ENCODE assay signal across 16 mouse cellular contexts in genomic region chr4:107983717-107984116, GRCm38 (mm10). TPM values are rescaled to one million over a fixed set of nuclear protein-coding genes. Genes with fewer than 3 reads are reported as not detected.
A peak's percentile ranks its signal among the peaks of the same experiment; 100 is the strongest.
DNase-seq lines count a peak whose midpoint lies in the region; ATAC-seq and TF ChIP-seq lines count a peak whose summit lies in the region.
"Had no signal": no experiment of that assay in that cellular context is flagged by ENCODE, and none has a peak within 500 bp of the region (broad histone marks: within the 10 kb centered on the region; RNA-seq: fewer than 3 reads in every experiment).

No protein-coding gene starts in this region.

- DNase-seq in forebrain, embryonic 10.5 days (ENCODE audit: extremely low spot score, low spot score): no peak
- peak; percentile 58 for DNase-seq in kidney, postnatal 0 days (ENCODE audit: low spot score)
- DNase-seq in kidney, adult 11 months: no peak
- no peak for DNase-seq in left cerebral cortex, postnatal 4 days
- no peak for DNase-seq in right cerebral cortex, postnatal 25 days
- DNase-seq: cerebellum, postnatal 14 days; liver, embryonic 13.5 days had no signal

- H3K27me3 ChIP-seq in forebrain, embryonic 15.5 days: no peaks in the 10 kb centered on the region
- H3K27me3 ChIP-seq in forebrain, embryonic 10.5 days (ENCODE audit: poor library complexity, severe bottlenecking): peaks cover 10% of the 10 kb centered on the region; the same call in 1 of the 2 replicates
- H3K27me3 ChIP-seq in kidney, postnatal 0 days (ENCODE audit: insufficient read depth, low read length): no peaks in the 10 kb centered on the region
- no peaks in the 10 kb centered on the region for H3K27me3 ChIP-seq in embryonic facial prominence, embryonic 15.5 days
- H3K27me3 ChIP-seq in limb, embryonic 15.5 days: no peaks in the 10 kb centered on the region
- H3K27me3 ChIP-seq: heart, embryonic 15.5 days; intestine, embryonic 15.5 days; Patski had no signal

- H3K9ac ChIP-seq in forebrain, embryonic 15.5 days (replicated peaks): no peak overlapping the region
- no peak overlapping the region for H3K9ac ChIP-seq in kidney, postnatal 0 days (ENCODE audit: low read depth, low read length)
- H3K9ac ChIP-seq in embryonic facial prominence, embryonic 15.5 days: no peak overlapping the region
- no peak overlapping the region for H3K9ac ChIP-seq in limb, embryonic 15.5 days
- H3K9ac ChIP-seq: heart, embryonic 15.5 days; intestine, embryonic 15.5 days; liver, embryonic 13.5 days; midbrain, embryonic 13.5 days had no signal

- no peaks in the 10 kb centered on the region for H3K9me3 ChIP-seq in forebrain, embryonic 15.5 days
- H3K9me3 ChIP-seq in forebrain, embryonic 10.5 days: no peaks in the 10 kb centered on the region
- H3K9me3 ChIP-seq in kidney, postnatal 0 days (replicated peaks; ENCODE audit: low read length): no peaks in the 10 kb centered on the region
- no peaks in the 10 kb centered on the region for H3K9me3 ChIP-seq in embryonic facial prominence, embryonic 15.5 days (replicated peaks)
- H3K9me3 ChIP-seq in limb, embryonic 15.5 days: no peaks in the 10 kb centered on the region
- H3K9me3 ChIP-seq: heart, embryonic 15.5 days; intestine, embryonic 15.5 days; liver, embryonic 13.5 days; midbrain, embryonic 13.5 days had no signal

- no peak overlapping the region for H3K4me2 ChIP-seq in forebrain, embryonic 15.5 days (replicated peaks)
- no peak overlapping the region for H3K4me2 ChIP-seq in kidney, postnatal 0 days (ENCODE audit: low read length)
- H3K4me2 ChIP-seq in embryonic facial prominence, embryonic 15.5 days (replicated peaks): no peak overlapping the region
- H3K4me2 ChIP-seq in limb, embryonic 15.5 days: no peak overlapping the region
- H3K4me2 ChIP-seq: heart, embryonic 15.5 days; intestine, embryonic 15.5 days; liver, embryonic 13.5 days; midbrain, embryonic 13.5 days had no signal

- H3K4me1 ChIP-seq in forebrain, embryonic 15.5 days: peaks cover 9% of the 10 kb centered on the region
- H3K4me1 ChIP-seq in forebrain, embryonic 10.5 days: peaks cover 19% of the 10 kb centered on the region; the same call in 1 of the 2 replicates
- H3K4me1 ChIP-seq in kidney, postnatal 0 days (replicated peaks; ENCODE audit: insufficient read depth, low read length): no peaks in the 10 kb centered on the region
- H3K4me1 ChIP-seq in embryonic facial prominence, embryonic 15.5 days: peaks cover 43% of the 10 kb centered on the region
- H3K4me1 ChIP-seq in limb, embryonic 15.5 days: peaks cover 30% of the 10 kb centered on the region
- H3K4me1 ChIP-seq: intestine, embryonic 15.5 days; liver, embryonic 13.5 days; midbrain, embryonic 13.5 days had no signal

- WGBS in forebrain, embryonic 15.5 days: 74% methylated on average over 1 of the region's 1 CpGs
- WGBS in forebrain, embryonic 10.5 days: 83% methylated on average over 1 of the region's 1 CpGs
- WGBS in kidney, postnatal 0 days: 40% methylated on average over 1 of the region's 1 CpGs
- WGBS in embryonic facial prominence, embryonic 15.5 days: 44% methylated on average over 1 of the region's 1 CpGs
- 53% methylated on average over 1 of the region's 1 CpGs for WGBS in limb, embryonic 15.5 days

- no peak overlapping the region for H3K4me3 ChIP-seq in forebrain, embryonic 15.5 days
- no peak overlapping the region for H3K4me3 ChIP-seq in forebrain, embryonic 10.5 days
- no peak overlapping the region for H3K4me3 ChIP-seq in kidney, postnatal 0 days (replicated peaks; ENCODE audit: low read depth, low read length)
- H3K4me3 ChIP-seq in embryonic facial prominence, embryonic 15.5 days (replicated peaks): no peak overlapping the region
- H3K4me3 ChIP-seq in limb, embryonic 15.5 days: no peak overlapping the region
- H3K4me3 ChIP-seq: heart, embryonic 15.5 days; intestine, embryonic 15.5 days; liver, embryonic 13.5 days; midbrain, embryonic 13.5 days had no signal

- intact Hi-C loops in left cerebral cortex, postnatal 4 days (cut with DNase I): no loop called here

- H3K36me3 ChIP-seq in forebrain, embryonic 15.5 days: no peaks in the 10 kb centered on the region
- no peaks in the 10 kb centered on the region for H3K36me3 ChIP-seq in forebrain, embryonic 10.5 days (replicated peaks)
- H3K36me3 ChIP-seq in kidney, postnatal 0 days (ENCODE audit: insufficient read depth, low read length): no peaks in the 10 kb centered on the region
- no peaks in the 10 kb centered on the region for H3K36me3 ChIP-seq in embryonic facial prominence, embryonic 15.5 days
- H3K36me3 ChIP-seq in limb, embryonic 15.5 days: no peaks in the 10 kb centered on the region
- H3K36me3 ChIP-seq: heart, embryonic 15.5 days; intestine, embryonic 15.5 days; liver, embryonic 13.5 days; midbrain, embryonic 13.5 days had no signal

- TF ChIP-seq CTCF in kidney, postnatal 0 days (IDR thresholded peaks at IDR 0.05; ENCODE audit: low read depth): no peak

- H3K27ac ChIP-seq in forebrain, embryonic 15.5 days (replicated peaks): 0 out of 2 replicates have a peak overlapping the region, but pooled peaks have one; percentile 38
- H3K27ac ChIP-seq in forebrain, embryonic 10.5 days: no peak overlapping the region
- 0 out of 2 replicates have a peak overlapping the region, but pooled peaks have one; percentile 36 for H3K27ac ChIP-seq in kidney, postnatal 0 days
- peak overlapping the region; percentile 95 for H3K27ac ChIP-seq in embryonic facial prominence, embryonic 15.5 days (replicated peaks)
- peak overlapping the region; percentile 90 for H3K27ac ChIP-seq in limb, embryonic 15.5 days
- H3K27ac ChIP-seq: liver, embryonic 13.5 days; midbrain, embryonic 13.5 days had no signal

- no peak for ATAC-seq in forebrain, embryonic 15.5 days (replicated peaks)
- ATAC-seq in kidney, postnatal 0 days (replicated peaks; ENCODE audit: low FRiP score, low read depth): peak; percentile 23; the same call in 1 of the 2 replicates
- peak; percentile 9; the same call in 1 of the 2 replicates for ATAC-seq in embryonic facial prominence, embryonic 15.5 days (ENCODE audit: insufficient number of reproducible peaks, low FRiP score, low TSS enrichment, low read depth)
- no peak for ATAC-seq in limb, embryonic 15.5 days (ENCODE audit: insufficient number of reproducible peaks, low FRiP score, low TSS enrichment, low read depth)
- ATAC-seq: intestine, embryonic 15.5 days; midbrain, embryonic 13.5 days; Patski had no signal

RNA-seq across cellular contexts. Expression of gene Slc1a7, which starts 15.6 kb away (rescaled TPM):
- 0.05 TPM in 1 of 2 replicates, not detected in the other for polyA plus RNA-seq in forebrain, embryonic 15.5 days (2015; fragmentation: Nextera tagmentation; extraction: Ambion mirVana)
- polyA plus RNA-seq in forebrain, embryonic 10.5 days (2016; fragmentation: Nextera tagmentation; extraction: Ambion mirVana): 0.06 TPM in 1 of 2 replicates, not detected in the other
- 0.05 TPM in 1 of 2 replicates, not detected in the other for polyA plus RNA-seq in kidney, postnatal 0 days (2015; fragmentation: Nextera tagmentation; extraction: Ambion mirVana)
- polyA plus RNA-seq in embryonic facial prominence, embryonic 15.5 days (2015; fragmentation: Nextera tagmentation; extraction: Ambion mirVana): 0.12 and 0.16 TPM in 2 replicates
- polyA plus RNA-seq in limb, embryonic 15.5 days (2015; fragmentation: Nextera tagmentation; extraction: Ambion mirVana): 0.05 and 0.10 TPM in 2 replicates
- total RNA-seq in left cerebral cortex, postnatal 4 days (2021): not detected
- total RNA-seq: granulocyte monocyte progenitor cell, adult 5-6 weeks had no signal
- polyA plus RNA-seq: hindbrain, embryonic 11.5 days; liver, embryonic 13.5 days; midbrain, embryonic 13.5 days had no signal

Comparison
In these comparisons a context has a peak if more than half of its experiments do, and no peak if none do; other contexts are left out.
1. ATAC-seq: peak in kidney, postnatal 0 days (single experiment) and embryonic facial prominence, embryonic 15.5 days (single experiment); none in forebrain, embryonic 15.5 days (single experiment) and limb, embryonic 15.5 days (single experiment).